Mouse (Mus musculus): ENCODE measurements around the gene Nsun2. TPM values are rescaled to one million over a fixed set of nuclear protein-coding genes. Genes with fewer than 3 reads are reported as not detected.

The Nsun2 gene
- polyA plus RNA-seq (2015; fragmentation: Nextera tagmentation; extraction: Ambion mirVana) = 75.2 and 77.6 TPM in 2 replicates

DNA sequence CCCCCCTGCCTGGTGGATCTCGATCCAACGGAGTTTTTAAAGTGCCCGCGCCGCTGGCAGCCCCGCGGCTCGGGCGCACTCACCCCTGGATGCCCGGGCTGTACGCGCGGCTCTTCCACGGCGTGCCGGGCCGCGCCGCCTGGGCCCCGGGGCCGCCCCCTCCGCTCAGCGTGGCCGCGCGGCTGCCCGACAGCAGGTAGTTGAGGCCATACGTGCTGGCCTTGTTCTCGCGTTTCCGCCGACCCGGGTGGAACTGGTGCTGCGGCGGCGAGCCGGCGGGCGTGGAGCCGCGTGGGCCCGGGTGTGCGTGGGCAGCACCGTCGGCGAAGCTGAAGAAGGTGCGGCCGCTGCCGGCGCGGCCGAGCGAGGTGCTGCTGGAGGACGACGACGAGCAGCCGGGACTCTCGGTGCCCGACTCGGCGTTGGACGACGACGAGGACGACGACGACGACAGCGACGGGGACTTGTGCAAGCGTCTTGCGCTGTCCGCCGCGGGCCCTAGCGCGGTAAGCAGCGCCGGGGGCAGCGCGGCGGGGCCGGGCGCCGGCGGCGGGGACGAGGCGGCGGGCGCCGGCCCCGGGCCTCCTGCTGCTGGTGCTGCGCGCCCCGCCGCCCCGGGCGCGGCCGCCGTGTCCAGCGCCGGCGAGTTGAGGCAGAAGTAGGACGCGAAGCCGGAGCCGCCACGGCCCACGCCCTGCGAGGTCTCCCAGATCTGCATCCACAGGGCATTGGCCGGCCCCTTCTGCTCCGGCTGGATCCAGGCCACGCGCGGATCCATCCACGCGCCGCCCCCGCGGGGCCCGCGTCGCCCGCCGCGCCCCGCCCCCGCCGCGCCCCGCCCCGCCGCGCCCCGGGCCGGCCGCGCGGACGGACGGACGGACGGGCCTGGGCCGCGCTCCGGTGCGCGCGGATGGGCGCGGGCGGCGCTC is at the start of gene Nsun2:
Gene Nsun2 (plus strand): TSS at position 342 of the 929 bp plus-strand sequence.
- Histone ChIP-seq H3K27ac (peak within 1 kb of the TSS; percentile 98), H3K4me1 (replicated peaks) (peaks cover 66% of the 10 kb centered on the region), H3K4me3 (peak within 1 kb of the TSS; percentile 94), H3K9ac (peak within 1 kb of the TSS; percentile 95), H3K9me3 (no peaks in the 10 kb centered on the region), H3K4me2 (peak within 1 kb of the TSS; percentile 99), H3K27me3 (no peaks in the 10 kb centered on the region), H3K36me3 (no peaks in the 10 kb centered on the region)
- under 1% methylated on average over 118 of the region's 155 CpGs for WGBS
- peak; percentile 6; the same call in 1 of the 2 replicates for ATAC-seq (ENCODE audit: low FRiP score)

DNA sequence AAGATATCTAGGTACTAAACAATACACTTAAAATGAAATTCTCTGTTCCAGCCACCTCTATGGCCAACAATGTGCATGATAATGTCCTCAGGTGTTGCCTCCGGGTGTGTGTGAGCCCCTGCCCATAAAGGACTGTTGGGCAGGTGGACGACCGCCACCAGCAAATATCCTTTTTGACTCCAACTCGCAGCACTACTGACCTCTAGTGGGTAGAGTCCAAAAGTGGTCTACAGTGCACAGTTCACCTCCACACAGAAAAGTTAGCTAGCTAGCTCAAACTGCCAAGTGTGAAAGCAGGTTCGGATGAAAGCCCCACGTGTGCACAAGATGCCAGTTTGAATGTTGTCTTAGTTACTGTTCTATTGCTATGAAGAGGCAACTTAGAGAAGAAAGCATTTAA is 48.2 kb upstream of the Nsun2 start:
- H3K9me3 ChIP-seq = no peaks in the 10 kb centered on the region
- whole genome bisulfite sequencing = 23% methylated on average over 6 of the region's 6 CpGs
- ATAC-seq (ENCODE audit: low FRiP score) = 0 out of 2 replicates have a peak, but pooled peaks have one; percentile 19
- H3K36me3 ChIP-seq = no peaks in the 10 kb centered on the region
- no peak overlapping the region for H3K4me2 ChIP-seq
- H3K4me1 ChIP-seq (replicated peaks) = peaks cover 37% of the 10 kb centered on the region
- H3K9ac ChIP-seq = no peak overlapping the region
- peaks cover 80% of the 10 kb centered on the region for H3K27me3 ChIP-seq
- H3K27ac ChIP-seq = no peak overlapping the region
- H3K4me3 ChIP-seq = no peak overlapping the region

DNA sequence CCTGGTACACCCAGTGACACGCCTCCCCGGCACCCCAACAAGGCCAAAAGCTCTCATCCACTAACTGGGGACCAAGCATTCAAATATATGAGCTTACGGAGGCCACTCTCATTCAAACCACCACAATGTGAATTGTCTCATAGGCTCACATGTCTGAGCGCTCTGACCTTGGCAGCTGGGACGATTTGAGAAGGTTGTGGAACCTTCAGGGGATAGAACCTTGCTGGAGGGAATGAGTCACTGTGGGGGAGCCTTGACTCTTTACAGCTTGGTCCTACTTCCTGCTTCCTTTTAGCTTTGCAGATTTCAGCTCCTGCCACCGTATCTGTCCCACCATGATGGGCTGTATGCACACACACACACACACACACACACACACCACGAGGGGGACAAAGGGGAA is 47.7 kb upstream of the Nsun2 start:
- ATAC-seq (ENCODE audit: low FRiP score) = no peak
- WGBS = 70% methylated on average over 7 of the region's 7 CpGs
- H3K4me2 ChIP-seq = no peak overlapping the region
- no peak overlapping the region for H3K9ac ChIP-seq
- no peaks in the 10 kb centered on the region for H3K36me3 ChIP-seq
- no peak overlapping the region for H3K27ac ChIP-seq
- H3K4me1 ChIP-seq (replicated peaks) = peaks cover 34% of the 10 kb centered on the region
- peaks cover 76% of the 10 kb centered on the region for H3K27me3 ChIP-seq
- H3K9me3 ChIP-seq = no peaks in the 10 kb centered on the region
- H3K4me3 ChIP-seq = no peak overlapping the region

DNA sequence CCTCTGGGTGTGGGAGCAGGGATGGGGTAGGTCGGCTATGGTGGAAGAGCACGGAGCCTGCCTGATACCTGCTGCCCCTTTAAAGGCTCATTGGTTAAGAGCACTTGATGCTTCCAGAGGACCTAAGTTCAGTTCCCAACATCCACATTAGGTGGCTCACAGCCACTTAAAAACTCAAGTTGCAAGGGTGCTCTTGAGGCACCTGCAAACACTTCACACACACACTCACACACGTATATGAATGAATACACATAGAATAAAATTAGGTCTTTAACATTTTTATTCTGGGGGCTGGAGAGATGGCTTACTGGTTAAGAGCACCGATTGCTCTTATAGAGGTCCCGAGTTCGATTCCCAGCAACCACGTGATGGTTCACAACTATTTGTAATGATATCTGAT is 46.4 kb upstream of the Nsun2 start:
- Histone ChIP-seq H3K36me3 (no peaks in the 10 kb centered on the region), H3K4me1 (replicated peaks) (peaks cover 21% of the 10 kb centered on the region), H3K4me3 (no peak overlapping the region), H3K4me2 (no peak overlapping the region), H3K9ac (no peak overlapping the region), H3K27ac (no peak overlapping the region), H3K9me3 (no peaks in the 10 kb centered on the region), H3K27me3 (peaks cover 67% of the 10 kb centered on the region)
- WGBS = 83% methylated on average over 7 of the region's 7 CpGs
- no peak for ATAC-seq (ENCODE audit: low FRiP score)

DNA sequence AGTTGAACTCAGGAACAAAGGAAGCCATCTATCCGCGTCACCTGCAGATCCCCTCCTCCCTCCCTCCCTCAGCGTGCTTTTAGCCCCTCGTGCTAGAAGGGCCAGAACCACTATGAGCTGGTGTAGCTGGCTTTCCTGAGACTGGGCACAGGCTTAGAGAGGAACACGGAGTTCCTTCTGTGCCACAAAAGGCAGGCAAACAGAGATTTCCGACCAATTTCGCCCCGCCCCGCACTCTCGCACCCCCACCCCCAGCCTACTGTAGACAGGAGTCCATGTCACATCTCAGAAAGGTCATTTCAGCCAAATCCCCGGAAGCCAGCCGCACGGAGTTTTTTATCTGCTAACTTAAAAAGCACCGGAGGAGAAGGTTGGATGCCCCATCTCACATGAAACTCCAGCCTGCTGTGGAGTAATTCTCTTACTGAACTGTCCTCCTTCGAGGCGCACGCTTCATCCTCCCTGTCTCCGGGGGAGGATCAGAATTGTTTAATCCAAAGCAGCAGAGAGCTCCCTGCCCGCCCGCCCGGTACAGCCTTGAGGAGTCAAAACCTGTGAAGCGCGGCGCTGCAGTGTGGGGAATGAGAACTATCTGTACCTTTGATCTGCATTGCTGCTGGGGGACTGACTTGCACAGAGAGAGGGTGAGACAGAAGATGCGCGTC is 45.8 kb upstream of the Nsun2 start:
- 4% methylated on average over 26 of the region's 26 CpGs for WGBS
- no peak overlapping the region for H3K27ac ChIP-seq
- H3K4me2 ChIP-seq = peak overlapping the region; percentile 53
- H3K27me3 ChIP-seq = peaks cover 65% of the 10 kb centered on the region
- H3K9ac ChIP-seq = peak overlapping the region; percentile 31; the same call in 1 of the 2 replicates
- peaks cover 18% of the 10 kb centered on the region for H3K4me1 ChIP-seq (replicated peaks)
- no peak for ATAC-seq (ENCODE audit: low FRiP score)
- H3K36me3 ChIP-seq = no peaks in the 10 kb centered on the region
- H3K4me3 ChIP-seq = peak overlapping the region; percentile 29
- no peaks in the 10 kb centered on the region for H3K9me3 ChIP-seq

DNA sequence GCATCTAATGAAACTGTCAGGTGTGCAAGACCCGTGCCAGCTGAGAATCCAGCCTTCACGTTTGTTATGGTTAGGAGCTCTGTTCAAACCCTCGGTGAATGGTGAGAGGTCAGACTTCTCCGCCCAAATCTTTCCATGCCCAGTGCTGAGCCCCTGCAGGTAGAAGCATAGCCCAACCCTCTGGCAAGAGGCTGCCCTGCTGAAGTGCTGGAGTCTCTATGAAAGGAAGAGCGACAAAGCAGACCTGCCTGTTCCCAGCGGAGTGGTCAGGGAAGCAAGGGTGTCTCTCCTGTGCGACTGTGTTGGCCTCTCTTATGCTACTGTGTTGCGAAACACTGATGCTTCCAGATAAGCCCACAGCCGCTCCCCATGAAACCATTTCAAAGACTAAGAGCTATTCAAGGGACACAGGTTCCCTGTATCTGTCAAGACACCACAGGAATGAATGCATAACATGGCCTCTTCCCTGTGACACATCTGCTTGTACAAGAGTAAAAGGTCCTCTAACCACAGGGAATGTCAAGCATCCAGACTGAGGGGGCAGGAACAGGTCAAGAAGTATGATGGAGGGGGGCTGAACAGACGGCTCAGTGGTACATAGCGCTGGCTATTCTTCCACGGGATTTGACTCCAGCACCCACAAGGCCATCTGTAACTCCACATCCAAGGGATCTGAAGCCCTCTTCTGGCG is 44.8 kb upstream of the Nsun2 start:
- H3K36me3 ChIP-seq = no peaks in the 10 kb centered on the region
- no peaks in the 10 kb centered on the region for H3K9me3 ChIP-seq
- H3K27ac ChIP-seq = no peak overlapping the region
- 41% methylated on average over 13 of the region's 13 CpGs for WGBS
- no peak for ATAC-seq (ENCODE audit: low FRiP score)
- H3K9ac ChIP-seq = no peak overlapping the region
- H3K27me3 ChIP-seq = peaks cover 55% of the 10 kb centered on the region
- peak overlapping the region; percentile 53 for H3K4me2 ChIP-seq
- peaks cover 17% of the 10 kb centered on the region for H3K4me1 ChIP-seq (replicated peaks)
- H3K4me3 ChIP-seq = no peak overlapping the region

DNA sequence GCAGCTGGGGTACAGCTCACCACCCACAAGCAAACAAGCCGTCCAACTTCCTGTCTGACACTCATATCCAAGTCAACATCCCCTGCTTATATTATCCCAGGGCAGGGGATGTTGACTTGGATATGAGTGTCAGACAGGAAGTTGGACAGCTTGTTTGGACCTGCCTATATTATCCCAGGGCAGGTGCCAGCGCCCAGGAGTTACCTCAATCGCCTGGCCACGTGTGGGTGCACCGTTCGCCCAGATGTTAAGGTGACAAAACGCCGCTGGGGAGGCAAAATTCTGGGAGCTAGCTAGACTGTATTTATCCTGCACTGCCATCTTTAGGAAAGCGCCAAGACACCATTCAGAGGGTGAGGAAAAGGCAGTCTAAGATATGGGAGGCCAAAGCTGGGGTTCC is 43.8 kb upstream of the Nsun2 start:
- ATAC-seq (ENCODE audit: low FRiP score) = no peak
- WGBS = 88% methylated on average over 9 of the region's 9 CpGs
- Histone ChIP-seq H3K9me3 (no peaks in the 10 kb centered on the region), H3K4me3 (no peak overlapping the region), H3K27ac (no peak overlapping the region), H3K9ac (no peak overlapping the region), H3K4me2 (no peak overlapping the region), H3K4me1 (replicated peaks) (peaks cover 17% of the 10 kb centered on the region), H3K36me3 (no peaks in the 10 kb centered on the region), H3K27me3 (peaks cover 47% of the 10 kb centered on the region)

DNA sequence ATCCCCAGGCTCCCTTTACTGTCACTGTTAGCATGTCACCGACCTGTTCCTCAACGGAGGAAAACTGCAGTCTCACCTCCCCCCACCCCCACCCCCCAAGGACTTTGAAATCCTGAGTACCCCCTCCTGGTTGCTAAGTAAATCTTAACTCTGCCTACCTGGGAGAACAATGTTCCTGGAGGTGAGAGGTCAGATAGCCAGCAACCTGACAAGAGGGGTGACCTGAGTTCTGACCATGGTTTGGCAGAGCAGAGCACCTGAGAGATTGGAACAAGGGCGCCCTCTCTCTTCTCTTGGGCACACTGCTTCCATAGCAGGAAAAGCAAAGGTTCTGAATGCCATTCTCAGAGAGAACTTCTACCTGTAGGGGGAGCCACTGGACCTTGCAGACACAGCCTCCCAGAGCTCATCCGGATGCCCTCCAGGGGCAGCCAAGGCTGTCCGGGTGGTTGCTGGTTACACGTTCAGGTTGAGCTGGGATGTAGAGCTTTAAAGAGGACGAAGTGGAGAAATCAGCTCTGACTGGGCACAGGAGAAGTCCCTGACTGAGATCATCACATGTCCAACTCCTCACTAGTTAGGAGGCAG is 40.6 kb upstream of the Nsun2 start:
- H3K4me3 ChIP-seq = no peak overlapping the region

DNA sequence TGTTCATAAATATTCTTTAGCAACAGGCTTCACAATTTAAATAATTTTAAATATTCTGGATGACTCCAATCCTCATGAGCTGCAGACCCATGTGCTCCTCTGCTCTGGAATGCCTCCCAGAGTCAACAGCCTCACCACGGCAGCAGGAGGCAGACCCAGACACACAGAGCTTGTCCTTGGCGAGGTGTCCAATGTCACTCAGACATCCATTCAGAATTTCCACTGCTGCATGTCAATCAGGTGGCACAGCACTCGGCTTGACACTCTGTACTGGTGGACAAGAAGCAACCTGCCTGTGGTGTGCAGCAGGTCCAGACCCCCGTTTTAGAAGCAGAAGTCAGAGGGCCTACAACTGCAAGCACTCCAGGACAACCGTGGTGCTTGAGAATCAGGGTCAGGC is 35.3 kb upstream of the Nsun2 start:
- peaks cover 73% of the 10 kb centered on the region for H3K36me3 ChIP-seq
- H3K27ac ChIP-seq = no peak overlapping the region
- no peak for ATAC-seq (ENCODE audit: low FRiP score)

More for the DNA sequence above, 40.6 kb upstream of the Nsun2 start:
- Histone ChIP-seq H3K27ac (no peak overlapping the region), H3K9me3 (no peaks in the 10 kb centered on the region), H3K9ac (no peak overlapping the region), H3K4me2 (no peak overlapping the region), H3K36me3 (peaks cover 21% of the 10 kb centered on the region), H3K4me1 (replicated peaks) (peaks cover 11% of the 10 kb centered on the region), H3K27me3 (peaks cover 24% of the 10 kb centered on the region)
- 35% methylated on average over 7 of the region's 7 CpGs for WGBS
- no peak for ATAC-seq (ENCODE audit: low FRiP score)

DNA sequence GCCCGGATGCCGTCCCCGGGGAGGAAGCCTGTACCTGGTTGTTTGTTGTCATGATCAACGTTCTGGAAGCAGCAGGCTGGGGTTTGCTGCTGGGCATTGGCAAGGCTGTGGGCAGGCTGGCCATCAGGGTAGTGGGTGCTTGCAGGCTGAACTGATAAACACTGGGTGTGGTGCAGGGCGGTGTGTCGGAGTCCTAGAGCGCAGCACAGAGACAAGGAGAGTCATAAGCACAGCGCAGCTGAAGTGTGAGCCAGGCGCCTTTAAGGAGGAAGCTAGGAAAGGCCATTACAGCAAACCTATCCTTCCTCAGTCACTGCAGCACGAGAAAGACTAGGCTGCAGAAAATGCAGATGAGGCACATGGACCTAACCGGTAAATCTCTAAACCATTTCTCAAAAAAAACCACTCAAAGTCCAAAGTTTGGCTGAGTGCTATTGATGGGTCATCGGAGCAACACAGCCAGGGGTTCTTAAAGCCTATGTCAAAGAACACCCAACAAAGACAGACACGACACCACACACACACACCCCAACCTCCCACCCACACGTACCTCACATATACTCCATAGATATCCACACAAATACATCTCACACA is 31.3 kb upstream of the Nsun2 start:
- Histone ChIP-seq H3K9ac (no peak overlapping the region), H3K4me1 (replicated peaks) (no peaks in the 10 kb centered on the region), H3K9me3 (no peaks in the 10 kb centered on the region), H3K4me3 (no peak overlapping the region), H3K36me3 (peaks cover 95% of the 10 kb centered on the region), H3K27ac (no peak overlapping the region), H3K4me2 (no peak overlapping the region), H3K27me3 (no peaks in the 10 kb centered on the region)
- ATAC-seq (ENCODE audit: low FRiP score) = no peak
- 97% methylated on average over 14 of the region's 14 CpGs for WGBS

More for the DNA sequence above, 35.3 kb upstream of the Nsun2 start:
- Histone ChIP-seq H3K4me1 (replicated peaks) (no peaks in the 10 kb centered on the region), H3K9ac (no peak overlapping the region), H3K4me2 (no peak overlapping the region), H3K9me3 (no peaks in the 10 kb centered on the region), H3K4me3 (no peak overlapping the region), H3K27me3 (no peaks in the 10 kb centered on the region)
- 85% methylated on average over 5 of the region's 5 CpGs for WGBS

DNA sequence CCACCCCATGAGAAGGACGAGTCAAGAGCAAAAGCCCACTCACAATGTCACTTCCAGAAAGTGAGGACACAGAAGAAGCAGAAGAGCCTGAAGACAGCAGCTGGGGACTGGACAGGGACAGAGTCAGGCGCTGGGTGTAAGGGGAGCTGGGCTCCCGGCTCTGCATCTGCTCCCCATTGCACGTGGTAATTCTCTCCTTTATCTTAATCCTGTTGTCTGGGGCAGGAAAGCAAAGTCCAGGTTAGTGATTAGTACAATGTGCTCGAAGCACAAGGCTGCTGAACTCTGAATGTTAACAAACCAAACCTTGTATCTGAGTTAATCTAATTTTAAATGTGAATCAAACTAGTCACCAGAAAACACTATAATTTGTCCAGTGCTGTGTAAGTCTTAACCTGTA is 30.7 kb upstream of the Nsun2 start:
- ATAC-seq (ENCODE audit: low FRiP score) = no peak
- Histone ChIP-seq H3K4me3 (no peak overlapping the region), H3K4me2 (no peak overlapping the region), H3K9ac (no peak overlapping the region), H3K9me3 (no peaks in the 10 kb centered on the region), H3K27me3 (no peaks in the 10 kb centered on the region), H3K27ac (no peak overlapping the region), H3K4me1 (replicated peaks) (no peaks in the 10 kb centered on the region), H3K36me3 (peaks cover 95% of the 10 kb centered on the region)
- 90% methylated on average over 5 of the region's 5 CpGs for WGBS
